Comparison of ENCODE assay signal across 32 mouse cellular contexts in the genomic region with DNA sequence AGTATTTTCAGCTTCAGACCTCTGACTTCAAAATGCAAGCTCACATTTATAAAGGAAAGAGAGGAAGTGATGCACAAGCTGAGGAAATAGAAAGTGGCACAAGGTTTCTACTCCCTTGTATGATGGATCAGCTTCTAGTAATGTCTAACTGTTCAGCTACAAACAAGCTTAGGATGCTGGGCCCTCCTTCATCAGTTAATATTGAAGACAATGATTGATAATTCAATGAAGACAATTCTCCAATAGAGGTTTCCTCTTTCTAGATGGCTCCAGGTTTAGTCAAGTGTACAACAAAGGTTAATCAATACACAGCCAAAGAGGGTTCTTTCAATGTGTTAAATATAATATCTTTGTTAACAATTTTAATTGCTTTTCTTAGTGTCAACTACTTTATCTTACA. TPM values are rescaled to one million over a fixed set of nuclear protein-coding genes. Genes with fewer than 3 reads are reported as not detected.
A peak's percentile ranks its signal among the peaks of the same experiment; 100 is the strongest.
DNase-seq lines count a peak whose midpoint lies in the region; ATAC-seq and TF ChIP-seq lines count a peak whose summit lies in the region.
"Had no signal": no experiment of that assay in that cellular context is flagged by ENCODE, and none has a peak within 500 bp of the region (broad histone marks: within the 10 kb centered on the region; RNA-seq: fewer than 3 reads in every experiment).

Gene Gm10681 (minus strand): TSS at position 101 of the 400 bp plus-strand sequence.

- no peak for TF ChIP-seq CTCF in kidney, postnatal 0 days (IDR thresholded peaks at IDR 0.05; ENCODE audit: low read depth)

- no peaks in the 10 kb centered on the region for H3K9me3 ChIP-seq in kidney, embryonic 14.5 days (ENCODE audit: control insufficient read depth, low read length)
- no peaks in the 10 kb centered on the region for H3K9me3 ChIP-seq in kidney, postnatal 0 days (replicated peaks; ENCODE audit: low read length)
- no peaks in the 10 kb centered on the region for H3K9me3 ChIP-seq in liver, embryonic 15.5 days (replicated peaks)
- H3K9me3 ChIP-seq: forebrain, embryonic 10.5 days; forebrain, embryonic 13.5 days; heart, embryonic 10.5 days; heart, embryonic 13.5 days; hindbrain, embryonic 12.5 days; hindbrain, embryonic 15.5 days had no signal

- DNase-seq in kidney, postnatal 36 days = no peak
- no peak for DNase-seq in kidney, postnatal 0 days (ENCODE audit: low spot score)
- no peak for DNase-seq in kidney, postnatal 4 days
- DNase-seq in heart, postnatal 14 days = no peak
- DNase-seq: adrenal gland, postnatal 10 days; adrenal gland, postnatal 36 days; B cell, adult 2 months; cerebellum, adult 18-20 months; cerebellum, adult 9-10 months; cerebellum, postnatal 14 days; gastrocnemius, postnatal 10 days; gastrocnemius, postnatal 36 days; heart, adult 2 months had no signal

- H3K27ac ChIP-seq in kidney, embryonic 14.5 days (ENCODE audit: low read depth, low read length) = no peak within 1 kb of the TSS
- no peak within 1 kb of the TSS for H3K27ac ChIP-seq in kidney, postnatal 0 days
- H3K27ac ChIP-seq in liver, embryonic 15.5 days (replicated peaks) = peak within 1 kb of the TSS; percentile 61; the same call in 1 of the 2 replicates
- H3K27ac ChIP-seq: forebrain, embryonic 10.5 days; forebrain, embryonic 13.5 days; heart, adult 2 months; heart, embryonic 10.5 days; heart, embryonic 13.5 days; hindbrain, embryonic 12.5 days; hindbrain, embryonic 15.5 days had no signal

- H3K9ac ChIP-seq in kidney, embryonic 14.5 days (ENCODE audit: low read depth, low read length) = no peak within 1 kb of the TSS
- H3K9ac ChIP-seq in kidney, postnatal 0 days (ENCODE audit: low read depth, low read length) = no peak within 1 kb of the TSS
- no peak within 1 kb of the TSS for H3K9ac ChIP-seq in liver, embryonic 15.5 days
- H3K9ac ChIP-seq: forebrain, embryonic 13.5 days; heart, embryonic 13.5 days; hindbrain, embryonic 12.5 days; hindbrain, embryonic 15.5 days had no signal

- intact Hi-C loops in heart, postnatal 14 days (cut with DNase I) = no loop called here

- no peaks in the 10 kb centered on the region for H3K27me3 ChIP-seq in kidney, embryonic 14.5 days (ENCODE audit: control insufficient read depth, insufficient read depth, low read length)
- no peaks in the 10 kb centered on the region for H3K27me3 ChIP-seq in kidney, postnatal 0 days (ENCODE audit: insufficient read depth, low read length)
- no peaks in the 10 kb centered on the region for H3K27me3 ChIP-seq in liver, embryonic 15.5 days
- H3K27me3 ChIP-seq: forebrain, embryonic 13.5 days; heart, embryonic 13.5 days; hindbrain, embryonic 12.5 days; hindbrain, embryonic 15.5 days had no signal

- H3K36me3 ChIP-seq in kidney, embryonic 14.5 days (ENCODE audit: control insufficient read depth, insufficient read depth, low read length) = no peaks in the 10 kb centered on the region
- no peaks in the 10 kb centered on the region for H3K36me3 ChIP-seq in kidney, postnatal 0 days (ENCODE audit: insufficient read depth, low read length)
- no peaks in the 10 kb centered on the region for H3K36me3 ChIP-seq in liver, embryonic 15.5 days (replicated peaks)
- H3K36me3 ChIP-seq: forebrain, embryonic 10.5 days; G1E; heart, embryonic 10.5 days; heart, embryonic 13.5 days; hindbrain, embryonic 12.5 days; hindbrain, embryonic 15.5 days had no signal

- H3K4me2 ChIP-seq in kidney, embryonic 14.5 days (replicated peaks; ENCODE audit: low read depth, low read length) = no peak within 1 kb of the TSS
- H3K4me2 ChIP-seq in kidney, postnatal 0 days (ENCODE audit: low read length) = no peak within 1 kb of the TSS
- no peak within 1 kb of the TSS for H3K4me2 ChIP-seq in liver, embryonic 15.5 days
- H3K4me2 ChIP-seq: forebrain, embryonic 13.5 days; heart, embryonic 13.5 days; hindbrain, embryonic 12.5 days; hindbrain, embryonic 15.5 days had no signal

- no peak for ATAC-seq in kidney, embryonic 14.5 days (ENCODE audit: low FRiP score, low TSS enrichment)
- ATAC-seq in kidney, postnatal 0 days (replicated peaks; ENCODE audit: low FRiP score, low read depth) = no peak
- ATAC-seq in liver, embryonic 15.5 days (ENCODE audit: insufficient read depth) = no peak
- ATAC-seq: forebrain, embryonic 13.5 days; forebrain, embryonic 16.5 days; Patski had no signal

- no peaks in the 10 kb centered on the region for H3K4me1 ChIP-seq in kidney, embryonic 14.5 days (ENCODE audit: control insufficient read depth, insufficient read depth, low read length)
- H3K4me1 ChIP-seq in kidney, postnatal 0 days (replicated peaks; ENCODE audit: insufficient read depth, low read length) = no peaks in the 10 kb centered on the region
- no peaks in the 10 kb centered on the region for H3K4me1 ChIP-seq in liver, embryonic 15.5 days (replicated peaks)
- H3K4me1 ChIP-seq: forebrain, embryonic 10.5 days; forebrain, embryonic 13.5 days; heart, embryonic 10.5 days; heart, embryonic 13.5 days; hindbrain, embryonic 12.5 days; hindbrain, embryonic 15.5 days had no signal

- no peak within 1 kb of the TSS for H3K4me3 ChIP-seq in kidney, embryonic 14.5 days (ENCODE audit: low read length)
- no peak within 1 kb of the TSS for H3K4me3 ChIP-seq in kidney, postnatal 0 days (replicated peaks; ENCODE audit: low read depth, low read length)
- H3K4me3 ChIP-seq in liver, embryonic 15.5 days (replicated peaks) = no peak within 1 kb of the TSS
- H3K4me3 ChIP-seq: forebrain, embryonic 10.5 days; forebrain, embryonic 13.5 days; heart, adult 2 months; heart, embryonic 10.5 days; heart, embryonic 13.5 days; hindbrain, embryonic 12.5 days; hindbrain, embryonic 15.5 days had no signal

RNA-seq across cellular contexts. Expression of gene Gm10681, which starts in this region (rescaled TPM):
- polyA plus RNA-seq in kidney, embryonic 14.5 days (2014; fragmentation: Nextera tagmentation; extraction: Ambion mirVana) = 7.7 and 16.8 TPM in 2 replicates
- 199 and 226 TPM in 2 replicates for polyA plus RNA-seq in kidney, postnatal 0 days (2015; fragmentation: Nextera tagmentation; extraction: Ambion mirVana)
- 0.13 and 0.15 TPM in 2 replicates for polyA plus RNA-seq in liver, embryonic 15.5 days (2015; fragmentation: Nextera tagmentation; extraction: Ambion mirVana)
- not detected for total RNA-seq in heart, postnatal 14 days (2021)
- total RNA-seq: adrenal gland, adult 18-20 months; adrenal gland, postnatal 36 days; CH12.LX; gastrocnemius, postnatal 10 days; gastrocnemius, postnatal 36 days; granulocyte monocyte progenitor cell, adult 5-6 weeks; heart, adult 2 months; heart, postnatal 25 days; hematopoietic stem cell, adult 5-6 weeks had no signal
- polyA plus RNA-seq: embryonic facial prominence, embryonic 11.5 days; embryonic facial prominence, embryonic 14.5 days; forebrain, embryonic 10.5 days; forebrain, embryonic 13.5 days; forebrain, embryonic 16.5 days; G1E; heart, adult 2 months; heart, embryonic 13.5 days; heart, embryonic 16.5 days; hindbrain, embryonic 12.5 days; hindbrain, embryonic 15.5 days had no signal
